Comparison of ENCODE assay signal across 8 mouse cellular contexts in genomic region chr6:136328416-136328815, GRCm38 (mm10). TPM values are rescaled to one million over a fixed set of nuclear protein-coding genes. Genes with fewer than 3 reads are reported as not detected.
A peak's percentile ranks its signal among the peaks of the same experiment; 100 is the strongest.
DNase-seq lines count a peak whose midpoint lies in the region; TF ChIP-seq lines count a peak whose summit lies in the region.
"Not testable (repeated sequence)": the region's sequence is repeated elsewhere in the genome, so short reads cannot be mapped to it uniquely, and the experiment has no call there.
"Had no signal": no experiment of that assay in that cellular context is flagged by ENCODE, and none has a peak within 500 bp of the region (broad histone marks: within the 10 kb centered on the region; RNA-seq: fewer than 3 reads in every experiment).

No protein-coding gene starts in this region.

- not testable (repeated sequence) for H3K36me3 ChIP-seq in heart, embryonic 10.5 days; testis, adult 2 months (ENCODE audit: control insufficient read depth, insufficient read depth, low read length)

- not testable (repeated sequence) for TF ChIP-seq CTCF in testis, adult 2 months (IDR thresholded peaks at IDR 0.05; ENCODE audit: control insufficient read depth, insufficient read depth, insufficient replicate concordance, low read depth, low read length)

- H3K9me3 ChIP-seq in heart, embryonic 10.5 days = not testable (repeated sequence)

- not testable (repeated sequence) for H3K4me3 ChIP-seq in heart, embryonic 10.5 days
- H3K4me3 ChIP-seq in testis, adult 2 months (ENCODE audit: control insufficient read depth, low read depth, low read length) = peak overlapping the region; percentile 29

- not testable (repeated sequence) for TF ChIP-seq POLR2A in testis, adult 2 months (IDR thresholded peaks at IDR 0.05; ENCODE audit: control insufficient read depth, low read depth, low read length)

- peak; percentile 51 for DNase-seq in 3134 (ENCODE audit: extremely low read depth, insufficient read length, low spot score)
- DNase-seq in heart, adult 11 months = peak; percentile 68
- DNase-seq in heart, embryonic 10.5 days (ENCODE audit: low spot score) = peak; percentile 52

- not testable (repeated sequence) for H3K4me1 ChIP-seq in heart, embryonic 10.5 days; testis, adult 2 months (ENCODE audit: control insufficient read depth, insufficient read depth, low read length)

- not testable (repeated sequence) for H3K27me3 ChIP-seq in heart, embryonic 10.5 days (ENCODE audit: insufficient read depth, poor library complexity, severe bottlenecking); testis, adult 2 months (ENCODE audit: control insufficient read depth, insufficient read depth, low read length)

- 92% methylated on average over 26 of the region's 26 CpGs for WGBS in heart, embryonic 10.5 days

- not testable (repeated sequence) for H3K27ac ChIP-seq in heart, embryonic 10.5 days; testis, adult 2 months (ENCODE audit: control insufficient read depth, insufficient read depth, low read depth, low read length)

RNA-seq across cellular contexts. Expression of gene Gm8994, which starts 1.1 kb away (rescaled TPM):
- polyA plus RNA-seq in heart, embryonic 10.5 days (2016; fragmentation: Nextera tagmentation; extraction: Ambion mirVana) = not detected in 2 replicates
- not detected in 2 replicates for polyA plus RNA-seq in testis, adult 2 months (2012; rRNA removed)
- polyA plus RNA-seq: activated CD4-positive, CD25-positive, alpha-beta regulatory T cell, adult 4 months; adrenal gland, adult 2 months; brain, embryonic 14.5 days; CD4-positive, CD25-positive, alpha-beta regulatory T cell, adult 4 months had no signal
